Mouse (Mus musculus) ovary, postnatal 14 days (tissue): Measurements from ENCODE around the gene Txndc2.

Source experiments
- DNase-seq: peaks from one replicate; pipeline ENCODE4 v3.0.0; 2022; ENCODE audit warnings: low spot score

Txndc2 gene

DNA sequence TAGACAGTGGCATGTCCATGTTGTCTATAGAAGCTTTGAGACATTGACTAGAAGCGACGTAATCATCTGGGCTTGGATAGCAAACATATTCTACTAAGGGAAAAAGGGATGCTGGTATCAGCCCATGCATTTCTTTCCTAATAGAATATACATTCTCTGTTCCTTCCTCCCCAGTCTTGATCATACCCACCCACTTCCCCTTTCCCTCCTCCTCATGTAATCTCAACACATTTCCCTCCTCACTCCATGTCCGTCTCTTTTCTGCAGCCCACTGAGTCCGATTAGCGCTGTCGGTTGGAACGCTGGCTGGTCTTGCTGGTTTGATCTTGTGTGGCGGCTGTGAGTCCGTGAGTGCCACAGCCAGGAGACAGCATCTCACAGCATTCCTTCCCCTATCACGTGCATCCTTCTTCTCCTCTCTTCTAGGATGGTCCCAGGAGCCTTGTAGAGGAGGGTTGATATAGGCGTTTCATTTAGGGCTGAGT is at the start of gene Txndc2:
TSS of gene Txndc2 (minus strand) at position 435 of the 485 bp plus-strand sequence.
- no peak for DNase-seq

DNA sequence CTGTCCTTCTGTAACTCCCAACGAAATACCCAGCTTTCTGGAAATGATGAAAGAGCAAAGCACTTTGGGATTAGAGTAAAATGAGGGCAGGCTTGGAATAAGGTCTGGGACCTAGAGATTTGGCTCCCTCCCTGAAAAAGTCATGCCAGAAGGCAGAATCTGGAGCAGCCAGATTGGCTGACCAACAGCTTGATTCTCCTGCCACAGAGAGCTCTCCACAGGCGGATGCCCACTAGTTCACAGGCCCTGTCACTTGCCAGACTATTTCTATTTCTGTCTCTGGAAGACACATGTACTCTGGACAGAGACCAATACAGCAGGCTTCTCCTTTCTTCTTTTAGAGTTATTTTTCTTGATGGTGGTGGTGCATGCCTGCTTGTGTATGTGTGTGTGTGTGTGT is 41.8 kb upstream of the Txndc2 start:
- no peak for DNase-seq

DNA sequence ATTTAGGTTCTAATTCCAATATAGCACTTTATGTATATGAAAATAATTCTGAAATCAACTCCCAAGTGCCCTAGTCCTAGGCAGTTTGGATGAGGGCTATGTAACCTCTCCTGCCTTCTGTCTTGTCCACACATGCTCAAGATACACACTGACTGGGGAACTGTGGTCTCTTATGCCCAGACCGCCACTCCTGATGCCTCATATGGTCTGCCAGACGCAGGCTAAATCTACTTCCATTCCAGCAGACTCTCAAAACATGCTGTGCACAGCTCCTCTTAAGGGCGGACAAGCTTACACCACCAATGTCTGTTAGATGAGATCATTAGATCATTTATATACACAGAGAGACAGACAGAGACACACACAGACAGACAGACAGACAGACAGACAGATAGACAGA is 41.3 kb upstream of the Txndc2 start:
- no peak for DNase-seq

DNA sequence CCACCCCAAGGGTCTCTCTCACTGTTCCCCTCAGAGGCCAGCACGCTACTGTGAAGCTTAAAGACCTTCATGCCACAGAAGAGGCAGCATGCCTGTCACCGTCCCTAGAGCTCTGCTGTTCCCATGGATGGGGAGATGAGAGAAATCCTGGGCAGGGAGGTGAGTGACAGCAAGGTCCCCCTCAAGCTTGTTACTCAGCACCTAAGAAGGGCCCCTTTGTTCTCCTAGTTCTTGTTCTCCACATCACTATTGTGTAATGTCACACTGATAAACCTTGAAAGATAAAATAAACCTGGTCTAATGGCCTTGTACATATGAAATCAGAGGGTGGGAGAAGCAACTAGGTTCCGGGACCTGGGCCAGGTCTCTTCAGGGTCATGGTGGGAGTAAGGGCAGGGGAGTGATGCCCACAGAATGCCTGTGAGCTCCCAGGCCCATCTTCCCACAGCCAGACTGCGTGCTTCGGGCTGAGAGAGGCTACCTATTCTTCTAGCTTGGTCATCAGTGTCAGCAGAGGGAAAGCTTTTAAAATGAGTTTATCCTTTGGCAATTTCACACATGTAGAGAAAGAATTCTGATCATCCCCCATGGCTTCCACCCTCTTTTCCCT is 40.2 kb upstream of the Txndc2 start:
- DNase-seq: no peak

DNA sequence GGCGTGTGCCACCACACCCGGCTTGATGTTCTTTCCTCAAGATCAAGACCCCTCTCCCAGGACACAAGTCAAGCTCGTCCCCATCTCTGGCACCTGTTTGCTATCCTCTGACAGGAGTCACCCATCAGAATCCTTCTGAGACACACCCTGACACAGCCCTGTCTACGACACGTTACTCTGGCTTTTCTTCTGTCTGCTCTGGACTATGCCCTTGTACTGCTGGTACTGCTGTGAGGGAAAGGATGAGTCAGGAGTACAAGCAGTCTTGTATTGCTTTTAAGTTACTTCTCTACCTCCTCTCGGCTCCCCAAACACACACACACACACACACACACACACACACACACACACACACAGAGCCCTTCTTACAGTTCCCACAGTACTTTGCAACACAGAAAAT is 39.5 kb upstream of the Txndc2 start:
- DNase-seq: no peak

DNA sequence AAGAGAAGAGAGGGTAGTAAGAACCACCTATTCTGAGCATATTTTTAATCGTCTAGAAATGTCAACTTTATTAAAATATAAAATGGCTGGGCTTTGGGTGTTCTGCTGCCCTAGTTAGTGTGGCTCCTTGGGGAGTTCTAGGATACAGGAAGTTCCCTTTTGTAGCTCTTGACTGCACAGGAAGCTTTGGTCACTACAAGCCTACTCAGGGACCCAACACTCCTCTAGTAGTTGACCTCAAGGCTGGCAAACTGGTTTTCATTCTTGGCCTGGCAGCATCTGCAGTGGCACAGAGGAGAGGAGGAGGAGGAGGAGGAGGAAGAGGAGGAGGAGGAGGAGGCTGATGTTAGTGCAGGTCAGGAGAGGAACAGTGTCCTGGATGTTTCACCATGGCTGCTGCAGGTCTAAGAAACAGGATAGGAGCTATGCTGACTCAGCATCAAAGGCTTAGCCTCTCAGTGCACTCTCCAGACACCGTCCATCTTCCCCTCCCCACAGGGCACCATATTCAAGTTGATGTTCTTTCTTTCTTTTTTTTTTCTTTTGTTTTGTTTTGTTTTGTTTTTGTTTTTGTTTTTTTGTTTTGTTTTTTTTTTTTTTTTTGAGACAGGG is 38.9 kb upstream of the Txndc2 start:
- no peak for DNase-seq

DNA sequence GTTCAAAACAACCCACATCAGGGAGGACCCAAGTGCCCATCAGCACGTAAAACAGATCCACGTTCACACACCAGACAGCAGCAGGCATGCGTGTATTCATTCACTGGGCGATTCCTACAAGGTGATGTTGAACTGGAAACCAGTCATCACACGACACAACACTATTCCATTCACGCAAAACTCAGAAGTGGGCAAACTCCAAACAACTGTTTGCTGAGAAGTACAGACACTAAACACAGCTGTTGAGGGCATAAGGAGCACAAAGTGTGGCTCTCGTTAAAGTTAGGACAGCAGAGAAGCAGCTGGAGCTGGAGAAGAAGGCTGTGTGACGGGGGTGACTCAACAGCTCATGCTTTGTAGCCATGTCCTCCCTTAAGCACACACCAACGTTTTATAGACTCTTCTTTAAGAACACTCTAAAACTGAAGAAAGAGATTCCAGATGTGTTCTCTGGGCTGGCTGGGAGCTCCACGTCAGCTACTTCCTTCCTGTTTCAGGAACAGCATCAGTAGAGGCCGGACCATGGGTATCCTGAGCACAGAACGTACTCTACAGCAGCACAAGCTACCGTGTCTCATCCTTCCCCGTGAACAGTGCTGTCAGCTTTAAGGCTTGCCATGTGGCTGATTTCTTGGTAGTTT is 38.0 kb upstream of the Txndc2 start:
- no peak for DNase-seq

DNA sequence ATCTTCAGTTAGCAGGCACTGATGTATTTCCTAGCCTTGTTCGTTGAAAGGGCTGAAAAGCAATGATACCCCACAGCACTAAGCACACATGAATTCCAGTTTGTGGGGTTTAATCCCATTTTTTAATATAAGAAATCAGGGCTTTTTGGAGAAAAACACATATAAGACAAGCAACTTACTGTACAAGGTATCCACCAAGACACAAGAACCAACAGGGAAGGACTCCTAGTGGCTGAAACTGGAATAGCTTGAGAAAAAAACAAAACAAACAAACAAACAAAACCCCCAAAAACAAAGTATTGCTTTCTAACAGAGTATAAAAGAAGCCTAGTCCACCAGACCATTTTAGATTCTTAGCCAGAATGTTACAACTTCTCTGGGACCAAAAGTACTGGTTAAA is 35.8 kb upstream of the Txndc2 start:
- no peak for DNase-seq

DNA sequence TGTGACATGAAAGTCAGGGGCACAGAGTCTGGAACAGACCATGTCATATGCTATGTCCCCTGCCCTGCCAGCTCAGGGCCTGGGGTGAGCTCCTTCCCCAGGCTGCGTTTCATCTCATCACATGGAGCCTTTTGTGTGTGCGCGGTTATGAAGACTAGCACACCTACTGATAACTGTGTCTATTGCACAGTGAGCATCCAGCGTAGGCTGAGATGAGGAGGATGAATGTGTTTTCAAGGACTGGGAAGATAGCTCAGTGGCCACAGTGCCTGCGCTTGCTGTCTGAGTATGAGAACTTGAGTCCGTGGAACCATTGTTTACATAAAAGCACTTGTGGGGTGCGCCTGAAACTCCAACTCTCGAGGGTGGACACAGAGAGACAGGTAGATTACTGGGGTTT is 34.6 kb upstream of the Txndc2 start:
- no peak for DNase-seq

DNA sequence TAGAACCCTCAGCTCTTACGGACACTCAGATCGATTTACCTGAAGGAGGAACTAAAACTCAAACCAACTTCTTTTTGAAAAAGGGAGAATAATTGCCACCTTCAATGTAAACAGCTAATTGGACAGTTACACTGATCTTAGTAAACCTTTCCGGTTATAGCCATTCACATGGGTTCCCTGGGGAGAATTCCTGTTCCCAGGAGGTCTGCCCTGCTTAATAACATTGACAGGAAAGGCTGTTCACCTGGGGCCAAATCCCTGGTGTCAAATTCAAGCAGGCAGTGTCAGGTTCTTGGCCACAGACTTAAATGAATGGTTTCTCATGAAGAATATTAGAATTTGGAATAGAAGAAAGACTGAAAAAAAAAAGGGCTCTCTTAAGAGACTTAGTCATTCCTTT is 34.0 kb upstream of the Txndc2 start:
- DNase-seq: no peak

DNA sequence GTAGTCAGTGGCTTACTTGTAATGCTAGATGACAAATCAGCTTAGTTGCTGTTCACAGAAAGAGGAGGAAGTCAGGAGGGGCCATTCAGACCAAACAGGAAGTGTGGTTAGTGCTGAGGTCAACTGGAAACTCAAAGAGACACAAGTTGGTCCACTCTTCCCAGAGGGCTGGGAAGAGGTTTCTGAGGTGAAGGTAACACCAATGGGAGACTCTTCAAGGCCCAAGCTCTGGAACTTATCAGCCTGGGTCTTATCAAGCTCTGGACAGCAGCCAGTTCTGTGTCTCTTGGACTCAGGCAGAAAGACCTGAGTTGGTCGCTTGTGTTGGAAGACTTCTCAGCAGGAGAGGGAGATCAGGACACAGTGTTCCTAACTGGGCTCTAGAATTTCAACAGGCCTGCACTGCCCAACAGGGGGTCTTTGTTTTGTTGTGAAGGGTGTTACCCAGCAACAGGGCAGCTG is 32.8 kb upstream of the Txndc2 start:
- no peak for DNase-seq

DNA sequence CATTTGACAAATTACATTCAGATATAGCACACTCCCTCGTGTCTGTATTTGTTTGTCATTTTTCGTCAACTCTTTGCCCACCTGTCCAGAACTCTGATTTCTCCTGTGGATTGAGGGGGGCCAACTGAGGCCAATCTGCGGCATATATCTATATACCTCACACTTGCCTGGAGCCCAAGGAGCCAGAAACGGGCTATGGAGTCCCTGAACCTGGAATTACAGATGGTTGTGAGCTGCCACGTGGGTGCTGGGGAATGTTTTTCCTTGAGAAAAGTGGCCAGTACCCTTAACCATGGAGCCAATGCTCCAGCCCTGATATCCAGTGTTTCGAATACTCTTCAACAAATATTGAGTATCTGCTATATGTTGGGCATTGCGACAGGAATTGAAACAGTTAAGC is 31.0 kb upstream of the Txndc2 start:
- DNase-seq: no peak

DNA sequence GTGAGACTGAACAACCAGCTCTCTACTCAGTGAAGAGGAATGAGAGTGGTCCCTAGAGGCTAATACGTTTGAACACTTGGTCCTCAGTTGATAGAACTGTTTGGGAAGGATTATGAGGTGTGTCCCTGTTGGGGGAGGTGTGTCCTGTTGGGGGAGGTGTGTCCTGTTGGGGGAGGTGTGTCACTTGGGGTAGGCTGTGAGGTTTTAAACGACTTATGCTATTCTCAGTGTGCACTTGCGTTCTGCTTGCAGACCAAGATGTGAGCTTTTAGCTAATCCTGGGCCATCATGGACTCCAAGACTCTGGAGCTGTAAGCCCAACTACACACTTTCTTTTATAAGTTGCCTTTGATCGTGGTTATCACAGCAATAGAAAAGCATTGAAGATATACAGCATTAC is 27.1 kb upstream of the Txndc2 start:
- DNase-seq: no peak

DNA sequence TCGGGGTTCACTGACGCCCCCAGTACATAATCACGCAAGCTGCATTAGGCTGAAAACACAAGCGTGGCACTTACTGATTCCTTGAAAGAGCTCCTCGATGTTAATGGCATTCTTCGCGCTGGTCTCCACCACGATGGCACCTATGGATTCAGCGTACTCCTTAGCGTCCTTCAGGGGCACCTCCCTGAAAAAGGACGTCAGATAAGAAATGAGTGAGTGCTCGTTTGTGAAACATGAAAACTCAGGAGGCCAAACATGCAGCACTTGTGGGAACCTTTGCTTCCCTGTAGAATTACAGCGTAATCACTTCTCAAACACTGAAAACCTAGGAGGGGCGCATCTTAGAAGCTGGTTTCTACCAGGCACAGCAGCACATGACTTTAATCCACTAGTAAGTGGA is 25.8 kb upstream of the Txndc2 start:
- no peak for DNase-seq

DNA sequence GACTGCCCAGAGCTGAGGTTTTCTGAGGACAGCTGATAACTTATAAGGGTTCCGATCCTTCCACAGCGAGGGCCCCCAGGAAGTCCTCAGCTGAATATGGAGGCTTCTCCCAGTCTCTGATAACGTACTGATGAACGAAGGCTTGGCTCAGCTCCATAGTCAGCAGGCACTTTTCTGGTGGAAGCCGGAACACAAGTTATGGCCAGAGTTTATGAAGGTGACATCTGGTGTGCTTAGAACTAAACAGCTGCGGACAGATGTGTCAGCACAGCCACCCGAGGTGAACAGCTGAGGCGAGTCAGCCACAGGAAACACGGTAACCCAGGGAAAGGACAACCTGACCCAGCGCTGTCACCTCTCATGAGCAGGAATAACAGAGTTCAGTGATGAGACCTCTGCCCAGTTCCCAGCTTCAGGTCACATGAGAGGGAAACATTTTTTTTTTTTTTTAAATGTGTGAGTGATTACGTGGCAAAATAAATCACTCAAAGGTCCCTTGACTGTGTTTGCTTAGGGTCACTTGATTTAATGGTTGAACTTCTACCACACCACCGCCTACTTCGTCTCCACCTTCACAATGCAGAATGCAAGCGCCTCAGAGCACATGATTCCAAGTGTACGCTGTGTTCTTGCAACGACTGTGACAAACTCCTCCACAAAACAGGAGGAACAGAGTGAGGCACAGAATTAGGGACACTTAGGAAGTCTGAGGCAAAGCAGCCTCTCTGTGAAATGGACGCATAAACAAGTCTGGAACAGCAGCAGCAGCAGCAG is 24.6 kb upstream of the Txndc2 start:
- DNase-seq: no peak

DNA sequence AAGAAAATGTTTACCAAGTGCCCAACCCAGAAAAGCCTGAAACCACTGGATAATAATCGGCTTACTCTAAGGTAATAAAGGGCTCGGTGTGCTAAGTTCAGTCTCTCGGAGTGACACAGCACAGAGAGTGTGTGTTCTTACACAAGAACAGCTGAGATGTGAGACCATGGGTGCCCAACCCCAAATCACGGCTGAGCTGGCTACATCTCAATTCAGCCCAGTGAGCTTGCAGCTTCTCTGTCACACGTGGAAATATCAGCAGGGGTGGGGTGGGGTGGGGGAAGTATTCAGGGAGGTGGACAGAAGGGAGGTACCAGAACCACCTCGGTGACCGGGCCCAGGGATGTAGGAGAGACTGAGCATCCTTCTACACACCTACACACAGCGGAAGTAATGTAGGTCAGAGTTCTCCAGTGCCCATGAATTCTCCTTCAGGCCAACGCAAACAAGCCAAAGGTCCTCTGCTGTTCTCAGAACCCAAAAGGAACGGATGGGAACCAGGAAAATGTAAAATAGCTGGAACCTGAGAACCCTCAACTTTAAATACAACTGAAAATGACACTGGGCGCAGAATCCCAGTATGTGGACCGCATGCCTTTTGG is 23.9 kb upstream of the Txndc2 start:
- no peak for DNase-seq

DNA sequence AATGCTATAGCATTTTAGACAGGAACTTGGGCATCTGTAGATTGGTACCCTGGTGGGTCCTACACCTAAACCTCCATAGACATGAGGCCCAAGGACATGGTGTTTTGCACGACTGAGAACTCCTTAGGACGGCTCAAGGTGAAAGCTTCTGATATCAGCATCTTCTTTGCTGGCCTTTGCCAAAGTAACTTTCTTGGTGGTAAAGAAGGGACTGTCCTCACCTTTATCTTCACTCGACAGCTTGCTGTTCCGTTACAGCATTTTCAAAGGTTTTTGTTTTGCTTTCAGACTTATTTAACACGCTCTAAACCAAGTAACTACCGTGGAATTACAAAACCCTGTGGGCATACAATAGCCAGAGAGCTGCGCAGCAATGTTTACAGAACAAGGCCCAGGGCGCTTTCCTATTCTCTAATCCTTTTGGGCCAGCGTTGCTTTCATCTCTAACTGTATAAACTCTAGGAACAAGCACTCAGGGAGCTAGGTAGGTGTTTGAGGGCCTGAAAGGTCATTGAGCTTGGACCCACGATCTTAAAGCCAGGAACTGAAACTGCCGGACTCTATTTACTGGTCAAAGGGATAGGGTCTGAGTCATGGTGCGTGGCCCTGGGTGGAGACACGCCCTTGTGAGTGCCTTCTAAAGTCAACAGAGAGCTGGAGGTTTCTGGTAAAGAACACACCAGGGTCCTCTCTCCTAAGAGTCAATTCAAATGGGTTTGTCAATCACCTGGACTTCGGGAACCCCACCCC is 21.5 kb upstream of the Txndc2 start:
- no peak for DNase-seq

DNA sequence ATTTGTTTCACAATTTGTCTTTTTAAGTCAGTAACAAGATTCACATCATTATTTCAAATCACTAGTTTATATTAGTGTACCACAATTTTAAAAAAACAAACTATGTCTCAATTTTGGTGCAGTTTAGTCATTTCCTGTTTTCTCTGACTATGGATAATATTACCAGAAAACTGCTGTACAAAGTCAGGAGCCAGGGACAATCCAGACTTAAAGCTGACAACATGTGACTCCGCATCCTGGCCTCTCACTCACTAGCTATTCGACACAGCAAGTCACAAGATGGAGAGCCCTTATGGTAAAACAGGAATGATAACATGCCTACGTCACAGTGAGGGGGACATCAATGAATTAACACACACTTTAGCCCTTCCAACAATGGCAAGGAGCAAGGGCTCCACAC is 20.7 kb upstream of the Txndc2 start:
- DNase-seq: no peak

DNA sequence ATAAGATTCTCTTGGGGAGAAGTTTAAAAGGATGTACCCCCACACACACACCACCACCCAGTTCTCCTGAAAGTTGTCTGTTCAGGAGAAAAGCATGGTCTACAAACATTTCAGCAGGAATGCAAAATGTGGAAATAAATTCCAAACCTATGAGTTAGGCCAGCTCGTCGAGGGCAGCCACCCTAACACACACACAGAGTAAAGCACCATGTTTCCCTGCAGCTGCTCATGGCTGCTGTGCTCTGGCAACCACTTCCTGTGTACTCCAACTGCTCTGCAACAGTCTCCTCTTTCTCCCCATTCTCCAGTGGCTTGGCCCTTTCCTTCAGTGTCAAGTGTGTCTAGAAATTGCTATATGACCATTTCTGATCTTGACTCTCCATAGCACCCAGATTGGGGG is 16.4 kb upstream of the Txndc2 start:
- no peak for DNase-seq

DNA sequence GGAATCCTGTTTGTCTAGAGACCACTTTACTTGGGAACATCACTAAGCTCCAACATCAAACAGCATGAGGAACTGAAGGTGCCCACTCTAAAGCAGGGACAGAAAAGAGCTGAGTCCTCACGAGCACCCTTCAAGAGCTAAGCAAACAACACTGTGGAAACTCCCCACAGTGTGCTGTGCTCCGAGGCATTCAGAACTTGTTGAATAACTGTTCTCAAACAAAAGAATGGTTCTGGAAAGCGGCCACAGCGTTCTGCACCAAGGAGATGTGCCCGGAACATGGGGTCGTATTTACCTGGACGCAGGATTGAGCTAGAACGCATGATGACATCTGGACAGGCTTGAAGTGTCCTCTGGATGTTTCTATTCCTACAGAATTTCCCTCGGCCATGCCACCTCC is 16.0 kb upstream of the Txndc2 start:
- DNase-seq: no peak

DNA sequence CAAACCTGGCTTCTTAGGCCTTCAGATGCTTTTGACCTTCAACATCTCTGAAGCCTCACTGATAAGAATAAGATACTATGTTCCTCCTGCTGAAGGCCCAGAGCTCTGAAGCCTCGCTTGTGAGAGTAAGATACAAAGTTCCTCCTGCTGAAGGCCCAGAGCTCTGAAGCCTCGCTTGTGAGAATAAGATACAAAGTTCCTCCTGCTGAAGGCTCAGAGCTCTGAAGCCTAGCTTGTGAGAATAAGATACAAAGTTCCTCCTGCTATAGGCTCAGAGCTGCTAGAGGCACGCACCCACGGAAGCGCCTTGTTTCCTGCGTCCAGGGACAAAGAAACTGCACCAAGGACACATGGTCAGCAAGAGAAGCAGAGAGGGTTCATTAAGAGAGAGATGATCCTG is 14.8 kb upstream of the Txndc2 start:
- DNase-seq: no peak

DNA sequence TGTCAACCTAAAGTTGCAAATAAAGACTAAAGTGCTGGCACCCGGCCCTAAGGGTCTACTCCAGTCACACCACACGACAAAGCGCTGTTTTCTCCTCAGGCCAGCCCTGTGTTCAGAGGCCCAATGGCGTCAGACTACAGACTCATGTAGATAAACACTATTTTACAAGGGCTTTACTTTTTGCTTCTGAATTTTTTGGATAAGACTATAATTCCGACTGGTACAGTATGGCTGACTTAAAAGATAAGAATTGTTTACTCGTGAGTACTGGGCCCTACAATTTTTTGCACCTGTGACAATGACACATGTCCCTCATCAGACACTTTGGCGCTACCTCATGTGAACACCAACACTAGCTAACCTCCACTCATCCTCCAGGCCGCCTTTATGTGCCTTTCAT is 14.1 kb upstream of the Txndc2 start:
- DNase-seq: no peak
